Mouse (Mus musculus): ENCODE measurements around the gene Atg7. TPM values are rescaled to one million over a fixed set of nuclear protein-coding genes. Genes with fewer than 3 reads are reported as not detected.

Gene Atg7
- polyA plus RNA-seq, 1 experiment from 2014 or later: 23.4 TPM

- H3K4me3 ChIP-seq (replicated peaks): no peak overlapping the region
- H3K27ac ChIP-seq: no peak overlapping the region
- no peaks in the 10 kb centered on the region for H3K27me3 ChIP-seq (replicated peaks)
- H3K36me3 ChIP-seq: no peaks in the 10 kb centered on the region
- no peak for ATAC-seq
- no peak overlapping the region for H3K4me2 ChIP-seq (replicated peaks)
- WGBS: 66% methylated on average over 5 of the region's 5 CpGs
- no peak overlapping the region for H3K9ac ChIP-seq
- peaks cover 10% of the 10 kb centered on the region; the same call in 1 of the 2 replicates for H3K4me1 ChIP-seq (replicated peaks)
- H3K9me3 ChIP-seq: no peaks in the 10 kb centered on the region
These were observed 155.0 kb downstream of the Atg7 start for GRCm38 (mm10) chr6:114797901-114798300.

GRCm38 (mm10) chr6:114798715-114799114 is 155.8 kb downstream of the Atg7 start:
- no peak for ATAC-seq
- 42% methylated on average over 4 of the region's 4 CpGs for WGBS
- peaks cover 10% of the 10 kb centered on the region; the same call in 1 of the 2 replicates for H3K4me1 ChIP-seq (replicated peaks)
- H3K36me3 ChIP-seq: no peaks in the 10 kb centered on the region
- H3K27me3 ChIP-seq (replicated peaks): no peaks in the 10 kb centered on the region
- H3K4me2 ChIP-seq (replicated peaks): no peak overlapping the region
- H3K4me3 ChIP-seq (replicated peaks): no peak overlapping the region
- no peak overlapping the region for H3K9ac ChIP-seq
- no peaks in the 10 kb centered on the region for H3K9me3 ChIP-seq
- H3K27ac ChIP-seq: no peak overlapping the region

GRCm38 (mm10) chr6:114800291-114800965 is 157.5 kb downstream of the Atg7 start:
- H3K27me3 ChIP-seq (replicated peaks): no peaks in the 10 kb centered on the region
- H3K27ac ChIP-seq: peak overlapping the region; percentile 65
- no peaks in the 10 kb centered on the region for H3K9me3 ChIP-seq
- no peaks in the 10 kb centered on the region for H3K36me3 ChIP-seq
- no peak overlapping the region for H3K4me2 ChIP-seq (replicated peaks)
- H3K9ac ChIP-seq: no peak overlapping the region
- peaks cover 10% of the 10 kb centered on the region; the same call in 1 of the 2 replicates for H3K4me1 ChIP-seq (replicated peaks)
- whole genome bisulfite sequencing: 45% methylated on average over 2 of the region's 2 CpGs
- no peak overlapping the region for H3K4me3 ChIP-seq (replicated peaks)
- ATAC-seq: peak; percentile 92

DNA sequence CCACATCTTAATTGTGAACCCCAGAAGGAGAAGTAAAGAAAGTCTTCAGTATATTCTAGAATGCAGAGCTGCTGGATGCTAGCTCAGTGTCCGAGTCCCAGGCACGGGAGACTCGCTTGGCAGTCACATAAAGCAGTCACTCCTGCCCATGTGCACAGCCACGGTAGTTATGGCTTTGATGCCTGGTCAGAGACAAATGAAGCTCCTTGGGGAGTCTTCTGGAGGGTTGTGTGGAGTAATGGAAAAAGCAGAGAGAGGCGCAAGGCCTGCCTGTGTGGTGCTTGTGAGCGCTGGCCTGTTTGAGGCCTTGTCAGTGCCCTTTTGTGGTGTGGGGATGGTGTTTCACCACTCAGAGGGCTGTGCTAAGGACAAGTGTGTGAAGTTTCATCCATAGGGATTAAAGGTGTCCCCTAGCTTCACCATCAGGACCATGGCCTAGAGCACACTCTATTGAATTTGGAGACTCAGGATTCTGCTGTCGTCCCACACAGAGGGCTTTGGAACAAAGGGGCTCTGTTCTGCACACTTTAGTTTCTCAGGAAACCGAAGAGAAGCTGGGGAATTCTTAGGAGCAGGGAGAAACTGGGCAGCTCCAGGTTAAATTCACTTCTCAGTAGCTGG is 161.1 kb downstream of the Atg7 start:
- WGBS: 77% methylated on average over 8 of the region's 8 CpGs
- no peak overlapping the region for H3K27ac ChIP-seq
- ATAC-seq: no peak

DNA sequence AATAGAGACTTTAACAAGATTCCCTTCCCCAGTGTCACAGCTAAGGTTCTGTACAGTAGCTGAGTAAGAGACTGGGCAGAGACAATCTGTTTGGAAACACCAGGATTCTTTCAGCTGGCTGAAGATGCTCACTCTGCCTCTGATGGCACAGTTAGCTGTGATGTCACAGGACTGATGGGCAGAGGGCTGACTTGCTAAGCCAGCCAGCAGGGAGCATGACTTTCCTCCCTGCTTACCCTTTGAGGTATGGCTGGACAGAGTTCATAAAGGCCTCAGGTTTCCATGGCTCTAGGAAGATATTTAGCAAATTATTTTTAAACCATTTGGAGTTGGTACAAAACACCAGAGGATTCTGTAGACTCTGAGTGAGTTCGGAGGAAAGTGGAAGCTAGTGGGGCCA is 162.0 kb downstream of the Atg7 start:
- 91% methylated on average over 1 of the region's 1 CpGs for WGBS
- Histone ChIP-seq H3K27me3 (replicated peaks) (no peaks in the 10 kb centered on the region), H3K27ac (no peak overlapping the region)

More for the DNA sequence above, 161.1 kb downstream of the Atg7 start:
- Histone ChIP-seq H3K4me2 (replicated peaks) (no peak overlapping the region), H3K9ac (no peak overlapping the region), H3K36me3 (no peaks in the 10 kb centered on the region), H3K4me3 (replicated peaks) (no peak overlapping the region), H3K9me3 (no peaks in the 10 kb centered on the region), H3K27me3 (replicated peaks) (no peaks in the 10 kb centered on the region), H3K4me1 (replicated peaks) (peaks cover 10% of the 10 kb centered on the region; the same call in 1 of the 2 replicates)

GRCm38 (mm10) chr6:114805927-114806326 is 163.0 kb downstream of the Atg7 start:
- Histone ChIP-seq H3K9me3 (no peaks in the 10 kb centered on the region), H3K36me3 (no peaks in the 10 kb centered on the region), H3K27ac (no peak overlapping the region), H3K27me3 (replicated peaks) (no peaks in the 10 kb centered on the region), H3K4me3 (replicated peaks) (no peak overlapping the region), H3K9ac (no peak overlapping the region), H3K4me2 (replicated peaks) (no peak overlapping the region), H3K4me1 (replicated peaks) (peaks cover 10% of the 10 kb centered on the region; the same call in 1 of the 2 replicates)
- WGBS: 87% methylated on average over 4 of the region's 4 CpGs
- no peak for ATAC-seq

More for the DNA sequence above, 162.0 kb downstream of the Atg7 start:
- Histone ChIP-seq H3K4me2 (replicated peaks) (no peak overlapping the region), H3K9ac (no peak overlapping the region), H3K4me3 (replicated peaks) (no peak overlapping the region), H3K9me3 (no peaks in the 10 kb centered on the region), H3K36me3 (no peaks in the 10 kb centered on the region), H3K4me1 (replicated peaks) (peaks cover 10% of the 10 kb centered on the region; the same call in 1 of the 2 replicates)
- ATAC-seq: no peak

DNA sequence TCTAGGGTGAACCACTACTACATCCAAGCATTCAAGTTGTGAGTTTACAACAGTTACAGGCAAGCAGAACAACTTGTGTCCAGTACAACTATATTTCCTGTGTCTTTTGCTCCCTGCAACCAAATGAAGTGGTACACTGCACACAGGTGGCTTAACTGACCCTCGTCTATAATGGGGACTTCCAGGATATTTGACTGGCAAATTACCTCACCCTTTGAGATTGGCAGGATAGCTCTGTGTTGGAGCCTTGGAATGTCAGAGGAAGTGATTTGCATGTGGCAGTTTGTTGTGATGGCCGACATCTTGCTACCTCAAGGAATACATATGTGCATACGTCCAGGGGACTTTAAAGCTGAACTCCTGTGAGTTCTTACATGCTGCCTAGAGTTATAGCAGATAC is 164.6 kb downstream of the Atg7 start:
- Histone ChIP-seq H3K4me3 (replicated peaks) (no peak overlapping the region), H3K4me1 (replicated peaks) (0 out of 2 replicates have a peak, but pooled peaks cover 3% of the 10 kb centered on the region), H3K4me2 (replicated peaks) (no peak overlapping the region), H3K36me3 (no peaks in the 10 kb centered on the region), H3K27ac (no peak overlapping the region), H3K9ac (no peak overlapping the region), H3K27me3 (replicated peaks) (no peaks in the 10 kb centered on the region), H3K9me3 (no peaks in the 10 kb centered on the region)
- WGBS: 80% methylated on average over 3 of the region's 3 CpGs
- no peak for ATAC-seq

DNA sequence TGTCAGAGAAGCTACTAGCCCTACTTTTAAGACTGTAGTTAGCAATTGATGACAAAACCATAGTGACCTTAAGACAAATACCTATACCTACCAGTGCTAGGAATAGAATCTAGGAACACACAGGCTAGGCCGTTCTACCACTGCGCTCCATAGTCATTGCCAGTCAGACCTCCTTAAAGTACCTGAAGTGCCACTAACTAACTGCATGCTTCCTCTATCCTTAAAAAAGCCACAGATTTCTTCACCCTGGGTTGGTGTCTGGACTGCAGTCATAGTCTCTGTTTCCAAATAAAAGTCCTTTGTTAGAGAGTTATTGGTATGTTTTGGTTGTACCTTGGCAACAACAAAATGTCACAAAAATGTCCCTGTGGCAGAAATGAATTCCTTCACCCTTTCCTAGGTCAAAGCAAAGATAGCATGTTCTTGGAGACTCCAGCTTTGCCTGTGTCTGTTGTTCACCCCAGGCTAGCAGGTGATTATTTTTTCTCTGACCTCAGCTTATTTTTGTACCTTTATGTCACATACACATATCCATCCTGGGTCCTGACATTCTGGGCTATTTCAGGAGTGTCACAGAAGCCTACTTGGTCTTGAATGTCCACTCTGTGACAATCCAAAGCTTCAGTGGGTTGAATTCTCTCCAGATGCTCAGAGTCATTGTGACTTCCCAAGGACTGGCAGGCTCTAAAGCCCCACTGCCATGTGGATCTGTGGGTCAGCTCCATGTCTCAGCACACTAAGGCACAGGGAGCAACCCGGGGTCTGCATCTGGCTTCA is 165.9 kb downstream of the Atg7 start:
- Histone ChIP-seq H3K9ac (no peak overlapping the region), H3K4me2 (replicated peaks) (no peak overlapping the region), H3K4me3 (replicated peaks) (no peak overlapping the region), H3K4me1 (replicated peaks) (no peaks in the 10 kb centered on the region), H3K27ac (no peak overlapping the region), H3K27me3 (replicated peaks) (no peaks in the 10 kb centered on the region), H3K9me3 (no peaks in the 10 kb centered on the region), H3K36me3 (no peaks in the 10 kb centered on the region)
- 94% methylated on average over 3 of the region's 3 CpGs for WGBS
- no peak for ATAC-seq

DNA sequence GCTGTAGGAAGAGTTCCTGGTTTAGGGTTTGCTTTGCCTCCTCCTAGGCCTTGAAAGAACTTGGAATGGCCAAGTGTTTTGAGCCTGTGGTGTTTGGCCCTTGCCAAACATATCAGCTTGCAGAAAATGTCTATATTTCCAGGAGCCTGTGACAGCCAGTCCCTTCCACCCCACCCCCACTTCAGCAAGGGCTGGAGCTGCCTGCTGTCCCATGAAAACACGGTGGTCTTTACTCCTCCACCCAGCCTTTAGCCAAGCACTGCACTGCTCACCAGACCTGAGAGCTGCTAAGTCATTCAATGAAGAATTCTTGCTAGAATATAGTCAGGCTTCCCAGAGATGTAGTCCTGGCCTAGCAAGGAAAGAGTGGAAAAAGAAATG is 166.5 kb downstream of the Atg7 start:
- WGBS: 59% methylated on average over 1 of the region's 1 CpGs
- Histone ChIP-seq H3K27ac (no peak overlapping the region), H3K4me1 (replicated peaks) (no peaks in the 10 kb centered on the region), H3K27me3 (replicated peaks) (no peaks in the 10 kb centered on the region), H3K4me3 (replicated peaks) (no peak overlapping the region), H3K4me2 (replicated peaks) (no peak overlapping the region), H3K9ac (no peak overlapping the region), H3K36me3 (no peaks in the 10 kb centered on the region), H3K9me3 (no peaks in the 10 kb centered on the region)
- ATAC-seq: no peak

DNA sequence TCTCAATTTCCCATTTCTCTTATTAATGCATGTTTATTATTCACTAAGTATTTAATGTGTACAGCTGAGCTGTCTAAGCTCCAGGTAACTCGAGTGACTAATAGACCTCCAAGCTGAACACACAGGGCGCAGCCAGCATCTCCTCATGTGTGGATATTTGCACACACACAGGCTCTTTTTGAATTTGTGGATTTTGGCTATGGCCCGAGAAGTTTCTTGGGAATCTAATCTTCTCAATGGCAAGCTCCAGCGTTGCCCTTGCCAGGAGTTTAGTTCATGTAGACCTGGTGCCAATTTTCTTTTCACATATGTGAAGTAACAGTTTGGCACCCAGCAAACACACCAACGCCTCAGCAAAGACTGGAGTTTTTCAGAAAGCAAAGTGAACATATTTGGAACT is 169.4 kb downstream of the Atg7 start:
- H3K4me2 ChIP-seq (replicated peaks): no peak overlapping the region
- no peaks in the 10 kb centered on the region for H3K36me3 ChIP-seq
- no peaks in the 10 kb centered on the region for H3K27me3 ChIP-seq (replicated peaks)
- WGBS: 84% methylated on average over 5 of the region's 5 CpGs
- H3K9ac ChIP-seq: no peak overlapping the region
- no peak overlapping the region for H3K27ac ChIP-seq
- no peaks in the 10 kb centered on the region; the same call in 1 of the 2 replicates for H3K4me1 ChIP-seq (replicated peaks)
- H3K9me3 ChIP-seq: no peaks in the 10 kb centered on the region
- no peak overlapping the region for H3K4me3 ChIP-seq (replicated peaks)
- no peak for ATAC-seq

DNA sequence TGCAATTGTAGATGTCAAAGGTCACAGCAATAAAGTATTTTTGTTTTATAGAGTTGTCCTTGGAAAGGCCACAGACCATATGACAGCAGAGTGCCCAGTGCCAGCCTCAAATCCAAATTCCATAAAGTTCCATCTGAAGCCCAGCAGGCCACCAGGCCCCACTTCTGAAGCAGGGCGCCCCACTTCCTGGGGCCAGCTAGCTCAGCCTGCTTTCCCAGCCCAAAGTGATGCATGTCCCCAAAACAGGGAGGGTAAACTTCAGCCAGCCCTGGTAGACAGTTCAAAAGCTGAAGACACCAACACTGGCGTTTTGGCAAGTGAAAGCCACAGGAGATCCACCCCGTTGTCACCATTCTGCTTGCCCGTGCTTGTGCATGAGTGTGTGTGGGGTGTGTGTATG is 169.9 kb downstream of the Atg7 start:
- no peak overlapping the region for H3K4me2 ChIP-seq (replicated peaks)
- no peak for ATAC-seq
- 82% methylated on average over 4 of the region's 4 CpGs for WGBS
- no peaks in the 10 kb centered on the region; the same call in none of the 2 replicates for H3K4me1 ChIP-seq (replicated peaks)
- no peaks in the 10 kb centered on the region for H3K9me3 ChIP-seq
- no peak overlapping the region for H3K27ac ChIP-seq
- H3K27me3 ChIP-seq (replicated peaks): no peaks in the 10 kb centered on the region
- H3K4me3 ChIP-seq (replicated peaks): no peak overlapping the region
- no peak overlapping the region for H3K9ac ChIP-seq
- H3K36me3 ChIP-seq: no peaks in the 10 kb centered on the region

GRCm38 (mm10) chr6:114814199-114814881 is 171.4 kb downstream of the Atg7 start:
- Histone ChIP-seq H3K4me2 (replicated peaks) (no peak overlapping the region), H3K27me3 (replicated peaks) (no peaks in the 10 kb centered on the region), H3K4me1 (replicated peaks) (peaks cover 6% of the 10 kb centered on the region), H3K4me3 (replicated peaks) (no peak overlapping the region), H3K27ac (no peak overlapping the region), H3K9me3 (no peaks in the 10 kb centered on the region), H3K9ac (no peak overlapping the region), H3K36me3 (no peaks in the 10 kb centered on the region)
- 52% methylated on average over 6 of the region's 6 CpGs for WGBS
- no peak for ATAC-seq
